Mouse (Mus musculus): ENCODE measurements around the gene Asrgl1. TPM values are rescaled to one million over a fixed set of nuclear protein-coding genes. Genes with fewer than 3 reads are reported as not detected.
A peak's percentile ranks its signal among the peaks of the same experiment; 100 is the strongest.
"Not testable (repeated sequence)": the region's sequence is repeated elsewhere in the genome, so short reads cannot be mapped to it uniquely, and the experiment has no call there.

Gene Asrgl1
- 12.2 and 14.5 TPM in 2 replicates for polyA plus RNA-seq (2014; fragmentation: Nextera tagmentation; extraction: Ambion mirVana)

DNA sequence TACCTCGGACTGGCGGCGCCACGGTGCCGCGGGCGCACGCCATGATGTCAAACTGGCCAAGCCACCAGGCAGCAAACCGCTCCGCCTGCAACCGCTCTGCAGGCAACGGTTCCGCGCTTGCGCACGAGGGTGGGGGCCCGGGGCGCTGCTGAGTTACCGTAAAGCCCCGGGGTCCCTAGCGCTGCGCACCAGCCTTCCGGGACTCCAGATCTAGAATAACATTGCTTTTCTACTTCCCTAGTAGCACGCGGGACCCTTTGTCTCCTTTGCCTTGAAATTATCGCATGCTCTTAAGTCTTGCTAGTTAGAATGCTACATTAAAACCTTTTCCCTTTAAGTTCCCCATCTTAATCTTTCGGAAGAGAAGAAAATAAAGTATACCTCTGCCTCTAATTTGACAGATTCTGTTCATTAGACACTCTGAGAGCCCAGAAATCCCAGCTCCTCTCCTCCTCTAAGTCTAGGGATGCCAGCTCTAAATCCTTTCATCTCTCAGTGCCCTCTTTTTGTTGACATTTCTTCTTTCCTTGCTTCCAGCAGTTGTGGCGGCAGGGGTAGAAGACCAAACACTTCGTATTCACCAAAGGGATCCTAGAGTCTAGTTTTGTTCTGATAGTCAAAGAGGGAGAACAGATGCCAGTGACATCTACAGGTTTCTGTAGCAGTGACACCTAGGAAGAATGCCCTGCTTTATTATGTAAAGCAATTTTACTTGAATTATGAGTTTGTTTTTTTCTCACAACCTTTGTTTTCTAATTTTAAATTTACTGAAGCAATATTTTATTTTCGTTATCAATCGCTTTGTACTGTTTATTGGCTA is at the start of gene Asrgl1:
Asrgl1 (minus strand) TSS at position 125 of the 820 bp plus-strand sequence.
- Histone ChIP-seq H3K4me2 (ENCODE audit: low read depth) (peak within 1 kb of the TSS; percentile 96), H3K4me3 (ENCODE audit: low read depth, low read length) (peak within 1 kb of the TSS; percentile 70), H3K4me1 (ENCODE audit: control insufficient read depth, insufficient read depth, low read length) (no peaks in the 10 kb centered on the region), H3K27ac (ENCODE audit: low read depth, low read length) (no peak within 1 kb of the TSS), H3K9me3 (ENCODE audit: control insufficient read depth, low read length) (no peaks in the 10 kb centered on the region), H3K9ac (ENCODE audit: low read length) (peak within 1 kb of the TSS; percentile 66), H3K36me3 (ENCODE audit: control insufficient read depth, insufficient read depth, low read length) (no peaks in the 10 kb centered on the region), H3K27me3 (ENCODE audit: control insufficient read depth, insufficient read depth, low read length) (no peaks in the 10 kb centered on the region)
- DNase-seq (ENCODE audit: low spot score) (peak; percentile 91), ATAC-seq (ENCODE audit: insufficient read depth, low FRiP score, low TSS enrichment) (peak; percentile 93)
- WGBS = 13% methylated on average over 31 of the region's 31 CpGs

GRCm38 (mm10) chr19:9146214-9146613 is 10.8 kb upstream of the Asrgl1 start:
- H3K9ac ChIP-seq (ENCODE audit: low read length) = no peak overlapping the region
- ATAC-seq (ENCODE audit: insufficient read depth, low FRiP score, low TSS enrichment) (no peak), DNase-seq (ENCODE audit: low spot score) (no peak)
- no peaks in the 10 kb centered on the region for H3K9me3 ChIP-seq (ENCODE audit: control insufficient read depth, low read length)
- H3K4me1 ChIP-seq (ENCODE audit: control insufficient read depth, insufficient read depth, low read length) = no peaks in the 10 kb centered on the region
- WGBS = 77% methylated on average over 4 of the region's 4 CpGs
- no peaks in the 10 kb centered on the region for H3K27me3 ChIP-seq (ENCODE audit: control insufficient read depth, insufficient read depth, low read length)
- no peak overlapping the region for H3K27ac ChIP-seq (ENCODE audit: low read depth, low read length)
- no peaks in the 10 kb centered on the region for H3K36me3 ChIP-seq (ENCODE audit: control insufficient read depth, insufficient read depth, low read length)
- H3K4me3 ChIP-seq (ENCODE audit: low read depth, low read length) = no peak overlapping the region
- no peak overlapping the region for H3K4me2 ChIP-seq (ENCODE audit: low read depth)

DNA sequence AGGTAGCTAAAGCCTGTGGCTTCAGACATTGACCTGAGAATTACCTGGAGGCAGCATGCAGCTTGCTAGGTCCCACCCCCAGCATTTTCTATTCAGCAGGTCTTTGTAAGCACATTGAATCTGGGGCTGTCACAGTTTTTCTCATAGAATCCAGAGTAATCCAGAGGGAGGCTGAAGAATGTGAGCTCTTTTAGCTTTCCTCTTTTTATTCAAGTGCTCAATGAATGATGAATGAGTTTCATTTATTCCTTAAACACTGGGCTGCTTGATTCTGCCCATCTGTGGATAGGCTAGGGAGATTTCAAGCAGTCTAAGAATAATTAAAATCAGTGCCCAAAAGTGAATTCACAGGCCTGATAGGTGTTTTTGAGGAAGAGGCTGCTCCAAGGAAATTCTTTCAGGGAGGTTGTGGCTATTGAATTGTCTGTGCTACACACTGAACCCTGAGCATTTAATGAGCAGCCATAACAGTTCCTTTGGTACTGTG is 8.2 kb upstream of the Asrgl1 start:
- Histone ChIP-seq H3K9ac (ENCODE audit: low read length) (no peak overlapping the region), H3K9me3 (ENCODE audit: control insufficient read depth, low read length) (no peaks in the 10 kb centered on the region), H3K4me3 (ENCODE audit: low read depth, low read length) (no peak overlapping the region), H3K36me3 (ENCODE audit: control insufficient read depth, insufficient read depth, low read length) (no peaks in the 10 kb centered on the region), H3K4me2 (ENCODE audit: low read depth) (no peak overlapping the region), H3K27me3 (ENCODE audit: control insufficient read depth, insufficient read depth, low read length) (no peaks in the 10 kb centered on the region), H3K27ac (ENCODE audit: low read depth, low read length) (no peak overlapping the region), H3K4me1 (ENCODE audit: control insufficient read depth, insufficient read depth, low read length) (no peaks in the 10 kb centered on the region)
- DNase-seq (ENCODE audit: low spot score) (peak; percentile 11), ATAC-seq (ENCODE audit: insufficient read depth, low FRiP score, low TSS enrichment) (no peak)

DNA sequence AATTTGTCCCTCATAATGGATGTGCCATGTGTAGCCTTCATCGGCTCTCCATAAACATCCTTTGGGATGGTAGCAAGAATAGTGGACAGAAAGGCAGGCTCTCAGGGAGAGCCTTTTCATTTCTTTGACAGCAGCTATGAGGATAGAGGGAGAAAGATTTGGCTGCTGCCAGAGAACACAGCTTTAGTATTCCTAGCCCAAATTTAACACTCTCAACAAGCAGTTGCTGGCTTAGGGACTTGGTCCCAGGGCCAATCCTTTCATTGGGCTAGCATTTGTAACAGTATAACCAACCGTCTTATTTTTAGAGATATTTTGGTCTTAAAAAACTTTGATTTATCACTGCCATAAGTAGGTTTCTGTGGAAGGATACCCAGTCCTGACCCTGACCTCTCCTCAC is 7.8 kb upstream of the Asrgl1 start:
- ATAC-seq (ENCODE audit: insufficient read depth, low FRiP score, low TSS enrichment) (no peak), DNase-seq (ENCODE audit: low spot score) (no peak)
- Histone ChIP-seq H3K9ac (ENCODE audit: low read length) (no peak overlapping the region), H3K4me1 (ENCODE audit: control insufficient read depth, insufficient read depth, low read length) (no peaks in the 10 kb centered on the region), H3K9me3 (ENCODE audit: control insufficient read depth, low read length) (no peaks in the 10 kb centered on the region), H3K4me2 (ENCODE audit: low read depth) (no peak overlapping the region), H3K4me3 (ENCODE audit: low read depth, low read length) (no peak overlapping the region), H3K27ac (ENCODE audit: low read depth, low read length) (no peak overlapping the region), H3K27me3 (ENCODE audit: control insufficient read depth, insufficient read depth, low read length) (no peaks in the 10 kb centered on the region), H3K36me3 (ENCODE audit: control insufficient read depth, insufficient read depth, low read length) (no peaks in the 10 kb centered on the region)
- WGBS = 73% methylated on average over 2 of the region's 2 CpGs

- H3K9me3 ChIP-seq (ENCODE audit: control insufficient read depth, low read length); H3K4me1 ChIP-seq (ENCODE audit: control insufficient read depth, insufficient read depth, low read length); H3K4me3 ChIP-seq (ENCODE audit: low read depth, low read length); H3K36me3 ChIP-seq (ENCODE audit: control insufficient read depth, insufficient read depth, low read length); H3K9ac ChIP-seq (ENCODE audit: low read length); ATAC-seq (ENCODE audit: insufficient read depth, low FRiP score, low TSS enrichment); H3K27me3 ChIP-seq (ENCODE audit: control insufficient read depth, insufficient read depth, low read length); H3K27ac ChIP-seq (ENCODE audit: low read depth, low read length); DNase-seq (ENCODE audit: low spot score); H3K4me2 ChIP-seq (ENCODE audit: low read depth): not testable (repeated sequence)
- 82% methylated on average over 1 of the region's 1 CpGs for WGBS
Measured at GRCm38 (mm10) chr19:9140361-9140760, 4.9 kb upstream of the Asrgl1 start.

DNA sequence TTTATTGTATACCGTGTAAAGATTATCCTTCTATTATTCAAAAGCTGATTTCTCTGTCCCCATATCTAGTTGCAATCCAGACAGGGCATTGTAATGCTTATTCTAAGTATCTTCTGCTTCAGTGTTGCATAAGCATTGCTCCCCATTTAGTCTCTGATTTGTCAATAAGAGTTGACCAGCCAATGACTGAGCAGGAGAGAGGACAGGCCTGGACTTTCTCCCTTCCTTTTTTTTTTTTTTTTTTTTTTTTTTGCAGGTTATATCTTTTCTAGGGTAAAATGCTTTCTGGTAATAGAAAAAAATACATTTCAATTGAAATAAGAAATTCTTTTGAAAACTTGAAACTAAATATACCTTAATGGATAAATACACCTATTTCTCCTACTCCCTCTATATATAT is 1.7 kb upstream of the Asrgl1 start:
- WGBS = 83% methylated on average over 1 of the region's 1 CpGs
- no peaks in the 10 kb centered on the region for H3K4me1 ChIP-seq (ENCODE audit: control insufficient read depth, insufficient read depth, low read length)
- H3K27ac ChIP-seq (ENCODE audit: low read depth, low read length) = no peak overlapping the region
- H3K9me3 ChIP-seq (ENCODE audit: control insufficient read depth, low read length) = no peaks in the 10 kb centered on the region
- H3K27me3 ChIP-seq (ENCODE audit: control insufficient read depth, insufficient read depth, low read length) = no peaks in the 10 kb centered on the region
- no peak overlapping the region for H3K4me3 ChIP-seq (ENCODE audit: low read depth, low read length)
- no peak overlapping the region for H3K9ac ChIP-seq (ENCODE audit: low read length)
- ATAC-seq (ENCODE audit: insufficient read depth, low FRiP score, low TSS enrichment) = no peak
- no peak for DNase-seq (ENCODE audit: low spot score)
- no peak overlapping the region for H3K4me2 ChIP-seq (ENCODE audit: low read depth)
- no peaks in the 10 kb centered on the region for H3K36me3 ChIP-seq (ENCODE audit: control insufficient read depth, insufficient read depth, low read length)

GRCm38 (mm10) chr19:9134746-9135511 is 507 bp downstream of the Asrgl1 start:
- Histone ChIP-seq H3K4me1 (ENCODE audit: control insufficient read depth, insufficient read depth, low read length) (no peaks in the 10 kb centered on the region), H3K36me3 (ENCODE audit: control insufficient read depth, insufficient read depth, low read length) (no peaks in the 10 kb centered on the region), H3K9ac (ENCODE audit: low read length) (peak overlapping the region; percentile 66), H3K27ac (ENCODE audit: low read depth, low read length) (no peak overlapping the region), H3K4me3 (ENCODE audit: low read depth, low read length) (peak overlapping the region; percentile 70), H3K27me3 (ENCODE audit: control insufficient read depth, insufficient read depth, low read length) (no peaks in the 10 kb centered on the region), H3K9me3 (ENCODE audit: control insufficient read depth, low read length) (no peaks in the 10 kb centered on the region), H3K4me2 (ENCODE audit: low read depth) (peak overlapping the region; percentile 96)
- DNase-seq (ENCODE audit: low spot score) (peak; percentile 39), ATAC-seq (ENCODE audit: insufficient read depth, low FRiP score, low TSS enrichment) (peak; percentile 77)
- 2% methylated on average over 36 of the region's 37 CpGs for WGBS

GRCm38 (mm10) chr19:9129996-9130395 is 5.4 kb downstream of the Asrgl1 start:
- no peaks in the 10 kb centered on the region for H3K9me3 ChIP-seq (ENCODE audit: control insufficient read depth, low read length)
- no peak overlapping the region for H3K9ac ChIP-seq (ENCODE audit: low read length)
- H3K36me3 ChIP-seq (ENCODE audit: control insufficient read depth, insufficient read depth, low read length) = no peaks in the 10 kb centered on the region
- H3K4me1 ChIP-seq (ENCODE audit: control insufficient read depth, insufficient read depth, low read length) = no peaks in the 10 kb centered on the region
- no peak for ATAC-seq (ENCODE audit: insufficient read depth, low FRiP score, low TSS enrichment)
- no peak overlapping the region for H3K4me3 ChIP-seq (ENCODE audit: low read depth, low read length)
- no peak for DNase-seq (ENCODE audit: low spot score)
- H3K27me3 ChIP-seq (ENCODE audit: control insufficient read depth, insufficient read depth, low read length) = no peaks in the 10 kb centered on the region
- 68% methylated on average over 1 of the region's 1 CpGs for WGBS
- H3K4me2 ChIP-seq (ENCODE audit: low read depth) = no peak overlapping the region
- H3K27ac ChIP-seq (ENCODE audit: low read depth, low read length) = no peak overlapping the region

Measured in neural tube, embryonic 11.5 days (tissue).